Mouse (Mus musculus): ENCODE measurements around the gene Gm20708. TPM values are rescaled to one million over a fixed set of nuclear protein-coding genes. Genes with fewer than 3 reads are reported as not detected.

The Gm20708 gene
- polyA plus RNA-seq (2012; rRNA removed; ENCODE audit: low replicate concordance), result 0.08 and 0.09 TPM in 2 replicates

GRCm38 (mm10) chr11:117809407-117810311, at the start of gene Gm20708, which contains the start of gene Syngr2:
Gene Gm20708 (plus strand): TSS chr11:117809668.
Gene Syngr2 (plus strand): TSS chr11:117809668.

GRCm38 (mm10) chr11:117781993-117782704, 27.3 kb upstream of the Gm20708 start, which contains the start of the genes Tmc8 and Tmc6:
Gene Tmc8 (plus strand): TSS chr11:117782076.
Gene Tmc6 (minus strand): TSS chr11:117782198.

GRCm38 (mm10) chr11:117797511-117798159, 11.8 kb upstream of the Gm20708 start, which contains the start of gene 6030468B19Rik:
Gene 6030468B19Rik (plus strand): TSS chr11:117797660.

GRCm38 (mm10) chr11:117825333-117826101, 16.0 kb downstream of the Gm20708 start, which contains the start of the genes Afmid and Tk1:
Gene Afmid (plus strand): TSS chr11:117825924.
Gene Tk1 (minus strand): TSS chr11:117826092.

GRCm38 (mm10) chr11:117848985-117849671, 39.7 kb downstream of the Gm20708 start, which contains the start of gene Birc5:
Gene Birc5 (plus strand): TSS chr11:117849251.

GRCm38 (mm10) chr11:117860601-117861000, 51.1 kb downstream of the Gm20708 start, which contains the start of gene Tmem235:
Gene Tmem235 (plus strand): TSS chr11:117860752.

GRCm38 (mm10) chr11:117872861-117873608, 63.6 kb downstream of the Gm20708 start, which contains the start of gene Tha1:
Gene Tha1 (minus strand): TSS chr11:117873481.

Other genes with a start within 250 kb of the Gm20708 start
- 27.9 and 32.2 TPM in 2 replicates for gene Tnrc6c, start 155.4 kb upstream of the Gm20708 start, polyA plus RNA-seq (2012; rRNA removed; ENCODE audit: low replicate concordance)
- 37.4 and 85.1 TPM in 2 replicates for gene Tmc8, start 27.6 kb upstream of the Gm20708 start, polyA plus RNA-seq (2012; rRNA removed; ENCODE audit: low replicate concordance)
- 57.7 and 79.2 TPM in 2 replicates for gene Tmc6, start 27.5 kb upstream of the Gm20708 start, polyA plus RNA-seq (2012; rRNA removed; ENCODE audit: low replicate concordance)
- 0.76 and 3.2 TPM in 2 replicates for gene 6030468B19Rik, start 12.0 kb upstream of the Gm20708 start, polyA plus RNA-seq (2012; rRNA removed; ENCODE audit: low replicate concordance)
- 250 and 297 TPM in 2 replicates for gene Syngr2, start within 50 bp of the Gm20708 start, polyA plus RNA-seq (2012; rRNA removed; ENCODE audit: low replicate concordance)
- gene Afmid, start 16.3 kb downstream of the Gm20708 start, polyA plus RNA-seq (2012; rRNA removed; ENCODE audit: low replicate concordance), result 11.2 and 12.3 TPM in 2 replicates
- gene Tk1, start 16.4 kb downstream of the Gm20708 start, polyA plus RNA-seq (2012; rRNA removed; ENCODE audit: low replicate concordance), result 11.9 and 18.8 TPM in 2 replicates
- gene Birc5, start 39.6 kb downstream of the Gm20708 start, polyA plus RNA-seq (2012; rRNA removed; ENCODE audit: low replicate concordance), result 1.5 and 2.9 TPM in 2 replicates
- gene Tmem235, start 51.1 kb downstream of the Gm20708 start, polyA plus RNA-seq (2012; rRNA removed; ENCODE audit: low replicate concordance), result not detected in 2 replicates
- gene Tha1, start 63.8 kb downstream of the Gm20708 start, polyA plus RNA-seq (2012; rRNA removed; ENCODE audit: low replicate concordance), result 16.7 and 26.3 TPM in 2 replicates
- 21.3 and 54.9 TPM in 2 replicates for gene Socs3, start 160.4 kb downstream of the Gm20708 start, polyA plus RNA-seq (2012; rRNA removed; ENCODE audit: low replicate concordance)
- 40.8 and 52.1 TPM in 2 replicates for gene Pgs1, start 176.6 kb downstream of the Gm20708 start, polyA plus RNA-seq (2012; rRNA removed; ENCODE audit: low replicate concordance)